In the genomic region with DNA sequence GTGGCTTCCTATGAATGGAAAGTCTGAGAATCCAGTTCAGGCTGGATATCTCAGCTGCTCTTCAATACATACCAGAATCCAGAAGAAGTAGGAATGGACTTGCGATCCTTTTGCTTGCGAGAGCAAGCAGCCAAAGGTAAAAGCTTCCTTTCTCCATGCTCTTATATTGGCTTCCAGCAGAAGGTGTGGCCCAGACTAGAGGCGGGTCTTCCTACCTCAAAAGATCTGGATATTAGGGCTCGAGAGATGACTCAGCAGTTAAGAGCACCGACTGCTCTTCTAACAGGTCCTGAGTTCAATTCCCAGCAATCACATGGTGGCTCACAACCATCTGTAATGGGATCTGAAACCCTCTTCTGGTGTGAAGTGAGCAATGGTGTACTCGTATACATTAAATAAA, we compare ENCODE assay signal across 8 mouse cellular contexts. TPM values are rescaled to one million over a fixed set of nuclear protein-coding genes. Genes with fewer than 3 reads are reported as not detected.
DNase-seq lines count a peak whose midpoint lies in the region; ATAC-seq and TF ChIP-seq lines count a peak whose summit lies in the region.

A gene (minus strand): TSS at position 108 of the 400 bp plus-strand sequence.

- H3K27me3 ChIP-seq in E14TG2a.4 (ENCODE audit: insufficient read depth, low read length), result no peaks in the 10 kb centered on the region
- no peaks in the 10 kb centered on the region for H3K27me3 ChIP-seq in Patski
- H3K27me3 ChIP-seq in forebrain, embryonic 13.5 days, result no peaks in the 10 kb centered on the region
- no peaks in the 10 kb centered on the region for H3K27me3 ChIP-seq in stomach, embryonic 14.5 days (ENCODE audit: control insufficient read depth, insufficient read depth, low read length)

- TF ChIP-seq CTCF in E14TG2a.4 (conservative IDR thresholded peaks at IDR 0.05; ENCODE audit: low read length) (no peak), Patski (IDR thresholded peaks at IDR 0.05) (no peak)

- H3K36me3 ChIP-seq in E14TG2a.4 (ENCODE audit: insufficient read depth, low read length), result no peaks in the 10 kb centered on the region
- no peaks in the 10 kb centered on the region for H3K36me3 ChIP-seq in forebrain, embryonic 13.5 days (ENCODE audit: poor library complexity, severe bottlenecking)
- no peaks in the 10 kb centered on the region for H3K36me3 ChIP-seq in stomach, embryonic 14.5 days (ENCODE audit: control insufficient read depth, insufficient read depth, low read length)

- in situ Hi-C loops in Patski (cut with MboI; ENCODE audit: low pct_unique_long_range_greater_than_20kb), result no loop called here

- H3K27ac ChIP-seq in forebrain, embryonic 13.5 days, result no peak within 1 kb of the TSS
- H3K27ac ChIP-seq in stomach, embryonic 14.5 days (ENCODE audit: low read length), result no peak within 1 kb of the TSS

- H3K4me3 ChIP-seq in E14TG2a.4 (replicated peaks; ENCODE audit: low read length), result 0 out of 2 replicates have a peak within 1 kb of the TSS, but pooled peaks have one; percentile 20
- no peak within 1 kb of the TSS for H3K4me3 ChIP-seq in forebrain, embryonic 13.5 days
- H3K4me3 ChIP-seq in stomach, embryonic 14.5 days (ENCODE audit: low read depth, low read length), result no peak within 1 kb of the TSS

- POLR2A ChIA-PET in Patski (lab: Charles Lee), result no interaction called here

- no peak within 1 kb of the TSS for H3K4me2 ChIP-seq in forebrain, embryonic 13.5 days
- no peak within 1 kb of the TSS for H3K4me2 ChIP-seq in stomach, embryonic 14.5 days (replicated peaks; ENCODE audit: low read depth, low read length)

- no peak for ATAC-seq in Patski
- no peak for ATAC-seq in forebrain, embryonic 13.5 days
- no peak for ATAC-seq in hematopoietic stem cell, adult 5-6 weeks (replicated peaks in 1 of 2; ENCODE audit: insufficient read depth in 1 of 2, low FRiP score in 2 of 2, low TSS enrichment in 1 of 2, low read depth in 1 of 2, poor library complexity in 2 of 2, severe bottlenecking in 2 of 2)
- ATAC-seq in stomach, embryonic 14.5 days (ENCODE audit: insufficient number of reproducible peaks, insufficient read depth, low FRiP score, low read depth), result no peak

- CTCF ChIA-PET in Patski (lab: Charles Lee), result no interaction called here

- DNase-seq in Patski (ENCODE audit: low read depth, low spot score), result no peak
- peak; percentile 38 for DNase-seq in liver
- no peak for DNase-seq in cerebellum, postnatal 25 days
- no peak for DNase-seq in cerebellum, adult 18-20 months

- no peak within 1 kb of the TSS for H3K9ac ChIP-seq in forebrain, embryonic 13.5 days
- no peak within 1 kb of the TSS for H3K9ac ChIP-seq in stomach, embryonic 14.5 days (replicated peaks; ENCODE audit: low read depth, low read length)

- peaks cover 4% of the 10 kb centered on the region; the same call in 1 of the 2 replicates for H3K9me3 ChIP-seq in E14TG2a.4 (ENCODE audit: low read length)
- no peaks in the 10 kb centered on the region for H3K9me3 ChIP-seq in forebrain, embryonic 13.5 days (replicated peaks)
- H3K9me3 ChIP-seq in stomach, embryonic 14.5 days (ENCODE audit: control insufficient read depth, low read depth, low read length), result no peaks in the 10 kb centered on the region

- 94% methylated on average over 6 of the region's 6 CpGs for WGBS in forebrain, embryonic 13.5 days
- WGBS in stomach, embryonic 14.5 days, result 80% methylated on average over 6 of the region's 6 CpGs

- H3K4me1 ChIP-seq in E14TG2a.4 (replicated peaks; ENCODE audit: low read depth, low read length), result peaks cover 27% of the 10 kb centered on the region
- peaks cover 7% of the 10 kb centered on the region for H3K4me1 ChIP-seq in forebrain, embryonic 13.5 days
- no peaks in the 10 kb centered on the region for H3K4me1 ChIP-seq in stomach, embryonic 14.5 days (ENCODE audit: control insufficient read depth, insufficient read depth, low read length)

RNA-seq across cellular contexts. Expression of the gene that starts here (rescaled TPM):
- 75.0 TPM for polyA plus RNA-seq in Patski (2021)
- 242 and 248 TPM in 2 replicates for polyA plus RNA-seq in forebrain, embryonic 13.5 days (2015; fragmentation: Nextera tagmentation; extraction: Ambion mirVana)
- total RNA-seq in hematopoietic stem cell, adult 5-6 weeks (2017), result 126 and 139 TPM in 2 replicates
- 173 and 185 TPM in 2 replicates for polyA plus RNA-seq in stomach, embryonic 14.5 days (2014; fragmentation: Nextera tagmentation; extraction: Ambion mirVana)
